Mouse (Mus musculus): ENCODE data around the gene Prpf39.

Gene Prpf39

GRCm38 (mm10) chr12:65036190-65036870, at the start of gene Prpf39:
TSS of gene Prpf39 (plus strand) at chr12:65036333.
- peak; percentile 59 for DNase-seq (ENCODE audit: extremely low read depth, low read depth)

GRCm38 (mm10) chr12:65007725-65008124, 28.4 kb upstream of the Prpf39 start:
- DNase-seq (ENCODE audit: extremely low read depth, low read depth), result no peak

DNA sequence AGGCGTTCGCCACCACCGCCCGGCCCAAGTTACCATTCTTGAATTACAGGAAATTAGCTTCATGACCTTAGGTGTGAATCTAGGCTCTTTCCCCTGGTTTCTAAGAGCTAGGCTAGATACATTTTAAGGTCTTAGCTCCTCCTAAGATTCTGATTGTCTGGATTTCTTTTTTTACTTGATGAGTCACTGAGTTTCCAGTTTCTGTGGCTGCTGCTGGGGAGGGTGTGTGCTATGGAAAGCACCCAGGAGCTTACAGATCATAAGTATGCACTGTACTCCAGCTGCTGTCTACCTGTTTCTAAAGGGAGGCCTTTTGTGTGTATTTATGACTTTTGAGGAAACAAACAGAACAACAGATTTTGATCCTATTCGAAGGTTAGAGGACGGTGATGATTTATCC, 13.3 kb upstream of the Prpf39 start:
- DNase-seq (ENCODE audit: extremely low read depth, low read depth), result no peak

- DNase-seq (ENCODE audit: extremely low read depth, low read depth), result no peak
These were observed 319 bp upstream of the Prpf39 start for GRCm38 (mm10) chr12:65035839-65036189.

GRCm38 (mm10) chr12:65036892-65037545, 886 bp downstream of the Prpf39 start:
- peak; percentile 6 for DNase-seq (ENCODE audit: extremely low read depth, low read depth)

- peak; percentile 43 for DNase-seq (ENCODE audit: extremely low read depth, low read depth)
These were observed 1.4 kb downstream of the Prpf39 start for GRCm38 (mm10) chr12:65037546-65037937.

DNA sequence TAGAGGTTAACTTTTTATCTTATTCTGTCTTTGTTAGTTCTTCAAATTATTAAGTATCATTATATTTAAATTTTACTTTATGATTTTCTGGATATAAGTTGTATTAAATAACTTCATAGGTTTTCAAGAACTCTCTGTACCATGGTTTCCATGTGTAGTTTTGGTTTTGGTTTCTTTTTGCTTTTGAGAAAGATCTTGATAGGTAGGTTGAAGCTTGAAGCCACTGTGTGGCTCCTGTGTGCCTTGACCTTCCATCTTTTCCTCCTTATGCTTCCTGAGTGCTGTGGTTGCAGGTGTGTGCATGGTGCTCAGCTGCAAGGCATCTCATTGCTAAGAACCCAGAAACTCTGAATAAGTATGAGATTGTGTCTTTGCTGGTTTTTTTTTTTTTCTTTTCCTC, 12.7 kb downstream of the Prpf39 start:
- no peak for DNase-seq (ENCODE audit: extremely low read depth, low read depth)

DNA sequence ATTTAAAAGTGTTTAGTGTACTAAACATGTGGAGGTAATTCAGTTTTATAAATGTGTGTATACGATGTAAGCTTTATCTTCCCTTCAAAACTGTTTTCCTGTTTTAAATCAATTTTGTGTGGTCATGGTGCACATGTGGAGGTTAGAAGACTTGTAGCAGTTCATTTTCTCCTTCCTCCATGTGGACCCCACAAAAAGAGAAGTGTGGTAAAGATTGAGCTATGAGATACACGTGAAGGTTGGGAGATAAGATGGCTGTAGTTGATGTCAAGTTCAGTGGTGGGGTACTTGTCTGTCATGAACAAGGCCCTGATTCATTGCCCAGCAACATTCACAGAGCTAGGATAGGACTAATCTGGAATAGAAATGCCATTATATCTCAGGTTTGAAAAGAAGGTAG, 22.1 kb downstream of the Prpf39 start:
- no peak for DNase-seq (ENCODE audit: extremely low read depth, low read depth)

- no peak for DNase-seq (ENCODE audit: extremely low read depth, low read depth)
These were observed 24.9 kb downstream of the Prpf39 start for GRCm38 (mm10) chr12:65061082-65061481.

DNA sequence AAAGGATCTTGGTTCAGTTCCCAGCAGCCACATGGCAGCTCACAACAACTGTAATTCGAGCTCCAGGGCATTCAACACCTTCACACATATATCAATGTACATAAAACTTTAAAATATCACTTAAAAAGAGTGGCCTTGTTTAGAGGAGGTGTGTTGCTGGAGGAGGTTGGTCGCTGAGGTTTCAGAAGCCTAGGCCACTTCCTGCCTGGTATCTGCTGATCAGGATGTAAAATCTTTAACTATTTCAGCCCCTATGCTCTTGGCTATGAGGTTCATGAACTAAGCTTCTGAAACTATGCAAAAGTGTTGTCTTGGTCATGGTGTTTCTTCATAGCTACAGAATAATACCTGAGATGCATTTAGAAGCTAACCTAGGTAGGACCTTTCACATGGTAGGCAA, 29.1 kb downstream of the Prpf39 start:
- DNase-seq (ENCODE audit: extremely low read depth, low read depth), result no peak

GRCm38 (mm10) chr12:65066234-65066633, 30.1 kb downstream of the Prpf39 start:
- no peak for DNase-seq (ENCODE audit: extremely low read depth, low read depth)

- DNase-seq (ENCODE audit: extremely low read depth, low read depth), result no peak
These were observed 32.3 kb downstream of the Prpf39 start for GRCm38 (mm10) chr12:65068409-65068808.

DNA sequence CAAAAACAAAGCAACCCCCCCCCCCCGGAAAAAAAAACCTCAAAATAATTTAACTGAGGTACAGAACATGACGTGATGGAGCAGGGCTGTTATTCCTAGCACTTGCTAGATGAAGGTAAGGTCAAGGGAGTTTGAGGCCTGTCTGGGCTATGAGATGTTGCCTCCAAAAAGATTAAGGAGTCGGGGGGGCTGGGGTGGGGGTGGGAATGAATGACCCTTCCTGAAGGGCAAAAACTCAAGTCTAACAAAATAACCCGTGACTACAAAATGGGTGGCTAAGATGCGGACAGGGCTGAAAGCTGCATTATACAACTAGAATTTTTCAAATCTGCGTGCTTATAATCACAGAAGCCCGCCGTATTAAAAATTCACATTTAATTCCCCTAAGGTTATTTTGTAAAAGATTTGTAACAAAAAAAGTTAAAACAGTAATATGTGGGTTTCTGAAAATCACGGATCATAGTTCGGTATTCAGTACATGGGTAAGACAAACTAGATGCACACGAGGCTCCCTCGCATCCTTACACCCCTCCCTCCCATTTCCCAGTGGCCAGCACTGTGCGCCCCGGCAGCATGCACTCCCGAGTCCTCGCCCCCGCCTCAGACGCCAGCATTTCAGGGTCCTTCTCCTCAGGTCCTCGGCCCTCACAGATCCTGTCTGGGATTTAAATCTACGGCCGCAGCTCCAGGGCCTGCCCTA, 36.9 kb downstream of the Prpf39 start:
- DNase-seq (ENCODE audit: extremely low read depth, low read depth), result no peak

DNA sequence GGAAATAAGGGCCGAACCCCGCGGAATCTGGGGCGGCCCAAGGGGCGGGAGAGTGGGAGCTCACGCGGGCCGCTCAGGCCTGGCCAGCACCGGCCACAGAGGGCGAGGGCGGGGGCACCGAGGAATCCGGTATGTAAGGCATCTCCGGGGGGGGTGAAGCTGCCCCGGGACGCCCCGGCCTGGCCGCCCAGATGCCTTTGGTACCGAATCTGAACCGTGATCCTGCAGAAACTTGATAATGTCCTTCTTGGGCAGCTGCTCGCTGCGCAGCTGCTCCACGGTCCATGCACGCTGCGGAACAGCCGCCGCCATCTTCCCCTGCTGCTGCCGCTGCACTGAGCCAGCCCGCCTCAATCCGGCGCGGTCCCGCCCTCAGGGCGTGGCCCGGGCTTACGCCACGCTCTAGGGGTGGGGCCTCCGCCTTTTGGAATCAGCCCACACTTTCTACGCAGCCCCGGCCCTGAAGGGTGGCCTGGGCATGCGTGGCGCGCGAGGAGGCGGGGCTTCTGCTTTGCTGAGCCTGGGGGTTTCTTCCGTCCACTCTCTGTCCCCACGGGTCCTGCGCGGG, 37.6 kb downstream of the Prpf39 start, which contains the start of gene Fkbp3:
Gene Fkbp3, minus strand, starts transcription at position 397 of the 568 bp plus-strand sequence.
- peak; percentile 79 for DNase-seq (ENCODE audit: extremely low read depth, low read depth)

DNA sequence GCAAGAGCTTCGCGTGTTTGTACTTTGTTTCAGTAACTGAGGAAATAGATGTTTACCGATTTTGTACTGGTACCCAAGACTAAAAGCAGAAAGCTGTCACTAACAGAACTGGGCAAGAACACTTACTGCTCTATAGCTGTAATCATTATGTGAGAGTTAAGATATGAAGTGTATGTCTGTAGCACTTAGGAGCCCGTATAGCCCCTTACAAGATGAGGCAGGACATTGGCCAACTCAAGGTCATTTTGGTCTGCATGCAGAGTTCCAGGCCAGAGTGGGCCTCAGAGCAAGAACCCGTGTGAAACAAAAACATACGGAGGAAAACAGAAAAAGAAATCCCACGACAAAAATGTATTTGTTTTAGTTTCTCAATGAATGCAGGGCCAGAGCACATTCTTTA, 38.5 kb downstream of the Prpf39 start:
- no peak for DNase-seq (ENCODE audit: extremely low read depth, low read depth)

DNA sequence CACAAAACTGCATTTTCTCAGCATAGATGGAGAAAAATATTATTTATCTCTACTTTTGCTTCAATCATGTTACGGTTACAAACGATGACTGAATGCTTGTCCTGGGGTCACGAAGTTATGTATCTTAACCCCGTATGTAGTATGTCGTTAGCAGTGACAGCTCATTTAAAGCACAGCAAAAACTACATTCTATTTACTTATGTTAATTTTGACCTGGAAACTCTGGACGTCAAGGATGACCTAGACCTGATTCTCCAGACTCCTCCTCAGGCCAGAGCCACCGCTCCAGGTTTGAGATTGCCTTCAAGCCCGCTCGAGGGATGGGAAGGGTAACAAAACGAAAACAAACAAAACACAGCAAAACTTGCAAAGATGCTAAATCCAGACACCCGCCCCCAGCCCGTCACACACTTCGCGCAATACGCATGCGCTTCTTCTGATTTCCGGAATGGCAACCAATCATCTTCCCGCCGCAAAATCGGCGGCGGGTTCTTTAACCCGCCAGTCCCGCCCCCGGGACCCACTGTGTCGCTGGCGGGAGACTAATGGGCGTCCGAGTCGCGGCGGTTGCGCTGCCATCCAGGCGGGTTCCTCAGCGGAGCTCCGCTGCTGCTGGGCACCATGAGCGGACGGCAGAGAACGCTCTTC, 39.1 kb downstream of the Prpf39 start, which contains the start of gene Fancm:
Gene Fancm, plus strand, starts transcription at position 519 of the 648 bp plus-strand sequence.
- DNase-seq (ENCODE audit: extremely low read depth, low read depth), result peak; percentile 88

GRCm38 (mm10) chr12:65075733-65076310, 39.7 kb downstream of the Prpf39 start:
- peak; percentile 27 for DNase-seq (ENCODE audit: extremely low read depth, low read depth)

GRCm38 (mm10) chr12:65076906-65077305, 40.8 kb downstream of the Prpf39 start:
- no peak for DNase-seq (ENCODE audit: extremely low read depth, low read depth)

GRCm38 (mm10) chr12:65108746-65109145, 72.6 kb downstream of the Prpf39 start:
- DNase-seq (ENCODE audit: extremely low read depth, low read depth), result no peak

DNA sequence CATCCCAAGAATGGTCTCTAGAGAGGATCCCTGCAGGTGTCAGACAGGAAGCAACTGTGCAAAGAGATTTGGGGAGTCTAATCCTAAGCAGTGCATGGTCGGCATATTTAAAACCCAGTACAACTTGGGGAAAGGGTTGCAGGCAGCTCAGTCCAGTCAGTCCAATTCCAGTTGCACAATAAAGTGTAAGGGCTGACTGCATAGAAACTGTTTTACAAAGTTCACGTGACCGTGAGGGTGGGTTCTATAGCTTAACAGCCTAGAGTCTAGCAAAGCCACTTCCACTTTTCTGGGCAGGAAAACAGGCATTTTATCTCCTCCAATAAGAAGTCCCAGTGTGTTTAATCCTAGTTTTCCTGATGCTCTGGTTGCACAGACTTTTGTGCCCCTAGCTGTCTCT, 75.4 kb downstream of the Prpf39 start:
- DNase-seq (ENCODE audit: extremely low read depth, low read depth), result no peak

DNA sequence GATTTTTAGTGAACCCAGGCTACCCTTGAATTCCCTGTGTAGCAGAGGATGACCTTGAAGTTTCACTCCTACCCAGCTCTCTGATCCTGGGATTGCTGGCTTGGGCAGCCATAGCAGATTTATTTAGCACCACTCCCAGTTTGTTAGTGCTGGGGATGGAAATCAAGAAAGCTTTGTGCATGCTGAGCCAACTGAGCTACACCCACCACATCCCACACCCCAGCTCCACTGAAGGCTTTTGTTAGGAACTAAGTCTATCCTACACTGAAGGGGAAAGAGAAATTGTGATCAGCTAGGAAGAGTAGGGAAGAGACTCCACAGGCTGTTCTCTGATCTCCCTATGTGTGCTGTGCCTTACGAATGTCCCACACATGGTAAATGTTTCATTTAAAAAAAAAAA, 76.7 kb downstream of the Prpf39 start:
- DNase-seq (ENCODE audit: extremely low read depth, low read depth), result no peak
